Mouse (Mus musculus): ENCODE results near the gene Lrrc46.

- TF ChIP-seq CTCF (IDR thresholded peaks at IDR 0.05; ENCODE audit: extremely low read depth, insufficient read depth, low read length) (no peak), POLR2A (IDR thresholded peaks at IDR 0.05; ENCODE audit: extremely low read depth, insufficient read depth, low read length) (no peak)
Measured at GRCm38 (mm10) chr11:97031977-97032376, 9.2 kb downstream of the Lrrc46 start.
